Mouse (Mus musculus): Measurements from ENCODE around the gene Fkbp11.
A peak's percentile ranks its signal among the peaks of the same experiment; 100 is the strongest.

Fkbp11 gene

GRCm38 (mm10) chr15:98742766-98743428, 14.9 kb upstream of the Fkbp11 start:
- no peak for DNase-seq (ENCODE audit: inconsistent age in 2 of 2, low spot score in 1 of 2)

- no peak for DNase-seq (ENCODE audit: inconsistent age in 2 of 2, low spot score in 1 of 2)
These were observed 12.2 kb upstream of the Fkbp11 start for GRCm38 (mm10) chr15:98740219-98740618.

GRCm38 (mm10) chr15:98738796-98739195, 10.8 kb upstream of the Fkbp11 start:
- DNase-seq (ENCODE audit: inconsistent age in 2 of 2, low spot score in 1 of 2), result no peak

- no peak for DNase-seq (ENCODE audit: inconsistent age in 2 of 2, low spot score in 1 of 2)
These were observed 9.9 kb upstream of the Fkbp11 start for GRCm38 (mm10) chr15:98737881-98738280.

GRCm38 (mm10) chr15:98736521-98736920, 8.5 kb upstream of the Fkbp11 start:
- DNase-seq (ENCODE audit: inconsistent age in 2 of 2, low spot score in 1 of 2), result no peak

- no peak for DNase-seq (ENCODE audit: inconsistent age in 2 of 2, low spot score in 1 of 2)
These were observed 6.1 kb upstream of the Fkbp11 start for GRCm38 (mm10) chr15:98733976-98734566.

GRCm38 (mm10) chr15:98733370-98733769, 5.4 kb upstream of the Fkbp11 start:
- DNase-seq (ENCODE audit: inconsistent age in 2 of 2, low spot score in 1 of 2), result no peak

- no peak for DNase-seq (ENCODE audit: inconsistent age in 2 of 2, low spot score in 1 of 2)
These were observed 4.1 kb upstream of the Fkbp11 start for GRCm38 (mm10) chr15:98732006-98732531.

- no peak for DNase-seq (ENCODE audit: inconsistent age in 2 of 2, low spot score in 1 of 2)
These were observed 2.8 kb upstream of the Fkbp11 start for GRCm38 (mm10) chr15:98730790-98731189.

GRCm38 (mm10) chr15:98729791-98730545, 2.0 kb upstream of the Fkbp11 start:
- no peak for DNase-seq (ENCODE audit: inconsistent age in 2 of 2, low spot score in 1 of 2)

- DNase-seq (ENCODE audit: inconsistent age in 2 of 2, low spot score in 1 of 2), result peak in 1 of 2 experiments; percentile 34
These were observed 368 bp upstream of the Fkbp11 start for GRCm38 (mm10) chr15:98728366-98728765.

- DNase-seq (ENCODE audit: inconsistent age in 2 of 2, low spot score in 1 of 2), result no peak
These were observed 1.3 kb downstream of the Fkbp11 start for GRCm38 (mm10) chr15:98726746-98727145.

- no peak for DNase-seq (ENCODE audit: inconsistent age in 2 of 2, low spot score in 1 of 2)
These were observed 1.9 kb downstream of the Fkbp11 start for GRCm38 (mm10) chr15:98726079-98726478.

GRCm38 (mm10) chr15:98724441-98724840, 3.6 kb downstream of the Fkbp11 start:
- DNase-seq (ENCODE audit: inconsistent age in 2 of 2, low spot score in 1 of 2), result no peak

GRCm38 (mm10) chr15:98722854-98723253, 5.1 kb downstream of the Fkbp11 start:
- DNase-seq (ENCODE audit: inconsistent age in 2 of 2, low spot score in 1 of 2), result no peak

GRCm38 (mm10) chr15:98722191-98722590, 5.8 kb downstream of the Fkbp11 start:
- no peak for DNase-seq (ENCODE audit: inconsistent age in 2 of 2, low spot score in 1 of 2)

- no peak for DNase-seq (ENCODE audit: inconsistent age in 2 of 2, low spot score in 1 of 2)
These were observed 10.7 kb downstream of the Fkbp11 start for GRCm38 (mm10) chr15:98717301-98717700.

GRCm38 (mm10) chr15:98714230-98714652, 13.8 kb downstream of the Fkbp11 start:
- no peak for DNase-seq (ENCODE audit: inconsistent age in 2 of 2, low spot score in 1 of 2)

- DNase-seq (ENCODE audit: inconsistent age in 2 of 2, low spot score in 1 of 2), result peak; percentile 52 to 78
These were observed 17.6 kb downstream of the Fkbp11 start for GRCm38 (mm10) chr15:98710442-98710841.

GRCm38 (mm10) chr15:98707766-98708372, 20.1 kb downstream of the Fkbp11 start, which contains the start of gene Ccdc65:
Gene Ccdc65 (plus strand): TSS chr15:98708207.
- peak; percentile 82 to 94 for DNase-seq (ENCODE audit: inconsistent age in 2 of 2, low spot score in 1 of 2)

GRCm38 (mm10) chr15:98704312-98704711, 23.7 kb downstream of the Fkbp11 start:
- no peak for DNase-seq (ENCODE audit: inconsistent age in 2 of 2, low spot score in 1 of 2)

Data from adrenal gland, adult (tissue).